Mouse (Mus musculus): Measurements from ENCODE around the gene Fgfr2.

GRCm38 (mm10) chr7:132299661-132300210 lies 823.4 kb downstream of the Fgfr2 start:
- TF ChIP-seq CTCF (IDR thresholded peaks at IDR 0.05): no peak
- no peak for TF ChIP-seq EP300 (IDR thresholded peaks at IDR 0.05)
